Mouse (Mus musculus): ENCODE results near the gene Calcoco2. TPM values are rescaled to one million over a fixed set of nuclear protein-coding genes. Genes with fewer than 3 reads are reported as not detected.
"Not testable (repeated sequence)": the region's sequence is repeated elsewhere in the genome, so short reads cannot be mapped to it uniquely, and the experiment has no call there.

Gene Calcoco2
- polyA plus RNA-seq (2012; ENCODE audit: insufficient read depth, insufficient read length, missing spikeins), result not detected in 2 replicates

DNA sequence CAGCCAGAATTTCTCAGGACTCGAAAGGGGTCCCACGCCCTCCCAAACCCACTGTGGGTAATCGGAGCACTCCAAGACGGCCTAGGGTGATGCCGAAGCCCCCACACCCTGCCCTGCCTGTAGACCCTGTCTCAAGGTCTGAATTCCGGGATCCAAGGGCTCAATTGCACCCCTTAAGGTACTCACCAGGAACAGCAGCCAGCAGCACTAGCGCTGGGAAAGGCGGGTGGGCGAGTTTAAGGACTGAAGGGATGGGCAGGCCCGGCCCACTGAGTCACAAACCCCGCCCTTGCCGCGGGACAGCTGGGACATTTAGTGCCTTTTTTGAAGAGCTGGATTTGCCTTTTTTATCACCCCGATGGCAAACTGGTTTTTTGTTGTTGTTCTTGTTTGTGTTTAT is at the start of gene Calcoco2:
Calcoco2 (minus strand) TSS at position 214 of the 400 bp plus-strand sequence.
- no peak within 1 kb of the TSS for H3K4me3 ChIP-seq (ENCODE audit: insufficient read depth, low read length)
- TF ChIP-seq POLR2A (IDR thresholded peaks at IDR 0.05; ENCODE audit: borderline replicate concordance, low read depth, low read length), result no peak
- TF ChIP-seq CTCF (IDR thresholded peaks at IDR 0.05; ENCODE audit: low read depth, low read length), result no peak
- H3K27ac ChIP-seq (ENCODE audit: insufficient read depth, low read depth, low read length), result no peak within 1 kb of the TSS
- H3K4me1 ChIP-seq (ENCODE audit: control insufficient read depth, insufficient read depth, low read length), result no peaks in the 10 kb centered on the region

DNA sequence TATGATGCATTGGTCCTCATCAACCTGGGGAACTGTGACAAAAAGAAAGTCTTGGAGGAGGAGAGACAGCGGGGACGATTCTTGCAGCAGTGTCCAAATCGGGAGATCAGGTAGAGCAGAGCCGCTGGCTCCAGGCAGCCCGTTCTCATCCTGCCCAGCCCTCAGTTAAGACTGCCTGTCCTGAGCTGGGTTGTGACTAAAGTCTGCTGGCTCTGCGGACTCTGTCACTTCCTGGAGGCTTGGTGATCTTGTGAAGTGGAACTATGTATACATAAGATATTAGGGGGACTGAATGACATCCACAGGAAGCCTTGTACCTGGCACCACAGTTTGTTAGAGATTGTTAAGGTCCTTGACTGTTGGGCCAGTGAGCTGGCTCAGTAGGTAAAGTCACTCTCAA is 35.7 kb upstream of the Calcoco2 start:
- no peak for TF ChIP-seq POLR2A (IDR thresholded peaks at IDR 0.05; ENCODE audit: borderline replicate concordance, low read depth, low read length)
- TF ChIP-seq CTCF (IDR thresholded peaks at IDR 0.05; ENCODE audit: low read depth, low read length), result no peak
- no peak overlapping the region for H3K4me3 ChIP-seq (ENCODE audit: insufficient read depth, low read length)
- no peak overlapping the region for H3K27ac ChIP-seq (ENCODE audit: insufficient read depth, low read depth, low read length)
- H3K4me1 ChIP-seq (ENCODE audit: control insufficient read depth, insufficient read depth, low read length), result no peaks in the 10 kb centered on the region

DNA sequence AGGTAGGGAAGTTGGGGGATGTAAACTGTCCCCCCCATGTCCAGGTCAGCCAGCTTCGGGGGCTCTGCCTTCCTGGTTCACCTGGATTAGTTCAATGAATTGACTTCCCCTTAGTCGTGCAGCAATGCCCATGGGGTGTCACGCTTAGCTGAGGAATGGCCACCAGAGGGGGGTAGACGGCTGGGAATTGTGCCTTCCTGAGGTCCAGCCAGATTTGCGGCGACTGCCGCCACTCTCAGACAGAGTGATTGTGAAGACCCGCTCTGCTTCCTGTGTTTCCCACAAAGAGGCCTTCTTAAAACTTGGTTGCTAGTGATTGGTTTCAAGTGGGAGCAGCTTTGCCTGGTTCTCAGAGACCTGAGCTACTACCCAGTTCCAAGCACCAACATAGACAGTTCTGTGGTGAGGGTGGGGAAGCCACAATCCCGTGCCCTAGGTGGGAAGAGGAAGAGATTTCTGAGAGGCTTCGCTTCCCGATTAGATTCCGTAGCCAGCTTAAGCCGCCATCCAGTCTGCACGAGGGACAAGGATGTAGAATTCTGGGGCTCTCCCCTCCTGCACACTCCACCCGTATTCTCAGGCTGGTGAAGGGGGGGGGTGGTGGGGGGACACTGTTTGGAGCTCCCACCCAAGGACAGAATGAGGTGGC is 34.0 kb upstream of the Calcoco2 start:
- Histone ChIP-seq H3K4me1 (ENCODE audit: control insufficient read depth, insufficient read depth, low read length) (no peaks in the 10 kb centered on the region), H3K27ac (ENCODE audit: insufficient read depth, low read depth, low read length) (no peak overlapping the region), H3K4me3 (ENCODE audit: insufficient read depth, low read length) (no peak overlapping the region)
- no peak for TF ChIP-seq POLR2A (IDR thresholded peaks at IDR 0.05; ENCODE audit: borderline replicate concordance, low read depth, low read length)
- peak; percentile 36; the same call in 1 of the 2 replicates for TF ChIP-seq CTCF (IDR thresholded peaks at IDR 0.05; ENCODE audit: low read depth, low read length)

DNA sequence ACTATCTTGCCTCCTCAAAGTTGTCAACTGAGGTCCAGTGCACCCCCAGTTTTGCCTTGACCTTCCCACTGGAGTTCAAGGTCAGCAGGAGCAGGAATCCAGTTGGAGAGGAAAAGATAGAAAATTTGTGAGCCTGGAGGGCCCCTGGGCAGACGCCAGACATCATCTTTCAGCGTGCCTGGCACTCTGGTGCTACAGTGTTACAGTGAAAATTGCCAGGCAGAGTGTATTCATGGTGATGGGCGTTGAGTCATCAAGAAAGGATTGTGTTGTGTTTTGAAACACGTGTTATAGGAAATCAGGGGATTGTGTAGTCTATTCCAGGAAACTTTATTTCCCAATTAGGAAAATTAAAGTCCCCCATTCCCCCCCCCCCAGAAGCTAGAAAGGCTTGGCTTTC is 32.0 kb upstream of the Calcoco2 start:
- no peak overlapping the region for H3K4me3 ChIP-seq (ENCODE audit: insufficient read depth, low read length)
- TF ChIP-seq POLR2A (IDR thresholded peaks at IDR 0.05; ENCODE audit: borderline replicate concordance, low read depth, low read length), result no peak
- no peak for TF ChIP-seq CTCF (IDR thresholded peaks at IDR 0.05; ENCODE audit: low read depth, low read length)
- no peaks in the 10 kb centered on the region for H3K4me1 ChIP-seq (ENCODE audit: control insufficient read depth, insufficient read depth, low read length)
- H3K27ac ChIP-seq (ENCODE audit: insufficient read depth, low read depth, low read length), result no peak overlapping the region

DNA sequence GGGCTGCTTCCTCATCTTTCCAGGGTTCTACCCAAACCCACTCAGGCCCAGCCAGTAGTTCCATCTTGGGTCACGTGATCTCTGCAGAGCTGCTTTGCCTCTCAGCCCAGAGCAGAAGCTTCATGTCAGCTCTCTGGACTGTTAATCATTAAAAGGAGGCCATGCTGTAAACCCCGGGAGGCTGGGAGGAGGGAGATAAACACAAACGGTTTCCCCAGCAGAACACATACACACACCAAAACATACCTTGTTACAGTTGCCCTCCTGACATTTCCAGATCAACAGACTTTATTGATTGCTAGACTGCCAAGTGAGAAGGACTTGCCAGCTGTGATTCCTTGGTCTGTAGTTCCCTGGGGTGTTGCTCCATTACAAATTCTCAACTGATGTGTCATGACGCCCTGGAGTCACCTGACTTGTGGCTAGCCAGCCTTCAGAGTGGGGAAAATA is 29.0 kb upstream of the Calcoco2 start:
- TF ChIP-seq POLR2A (IDR thresholded peaks at IDR 0.05; ENCODE audit: borderline replicate concordance, low read depth, low read length) (no peak), CTCF (IDR thresholded peaks at IDR 0.05; ENCODE audit: low read depth, low read length) (no peak)
- Histone ChIP-seq H3K4me3 (ENCODE audit: insufficient read depth, low read length) (no peak overlapping the region), H3K27ac (ENCODE audit: insufficient read depth, low read depth, low read length) (no peak overlapping the region), H3K4me1 (ENCODE audit: control insufficient read depth, insufficient read depth, low read length) (no peaks in the 10 kb centered on the region)

DNA sequence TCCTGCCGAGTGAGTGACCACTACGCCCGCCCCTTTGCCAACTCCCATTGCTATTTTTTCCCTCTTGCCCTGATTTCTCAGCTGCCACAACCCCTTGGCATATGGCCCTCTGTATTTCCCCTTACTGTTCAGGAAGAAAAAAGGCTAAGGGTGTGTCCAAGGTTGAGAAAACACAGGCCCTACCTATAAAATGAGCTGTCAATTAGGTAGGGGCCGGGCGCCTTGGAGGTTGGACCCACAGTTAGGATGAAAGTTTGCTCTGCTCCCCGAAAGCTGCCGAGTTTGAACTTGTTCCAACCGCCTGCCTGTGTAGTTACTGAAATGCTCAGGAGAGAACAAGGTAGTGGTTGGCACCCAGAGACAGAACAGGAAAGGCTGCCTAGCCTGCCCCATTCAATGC is 24.1 kb upstream of the Calcoco2 start:
- Histone ChIP-seq H3K4me3 (ENCODE audit: insufficient read depth, low read length) (no peak overlapping the region), H3K27ac (ENCODE audit: insufficient read depth, low read depth, low read length) (no peak overlapping the region), H3K4me1 (ENCODE audit: control insufficient read depth, insufficient read depth, low read length) (no peaks in the 10 kb centered on the region)
- TF ChIP-seq POLR2A (IDR thresholded peaks at IDR 0.05; ENCODE audit: borderline replicate concordance, low read depth, low read length) (no peak), CTCF (IDR thresholded peaks at IDR 0.05; ENCODE audit: low read depth, low read length) (no peak)

DNA sequence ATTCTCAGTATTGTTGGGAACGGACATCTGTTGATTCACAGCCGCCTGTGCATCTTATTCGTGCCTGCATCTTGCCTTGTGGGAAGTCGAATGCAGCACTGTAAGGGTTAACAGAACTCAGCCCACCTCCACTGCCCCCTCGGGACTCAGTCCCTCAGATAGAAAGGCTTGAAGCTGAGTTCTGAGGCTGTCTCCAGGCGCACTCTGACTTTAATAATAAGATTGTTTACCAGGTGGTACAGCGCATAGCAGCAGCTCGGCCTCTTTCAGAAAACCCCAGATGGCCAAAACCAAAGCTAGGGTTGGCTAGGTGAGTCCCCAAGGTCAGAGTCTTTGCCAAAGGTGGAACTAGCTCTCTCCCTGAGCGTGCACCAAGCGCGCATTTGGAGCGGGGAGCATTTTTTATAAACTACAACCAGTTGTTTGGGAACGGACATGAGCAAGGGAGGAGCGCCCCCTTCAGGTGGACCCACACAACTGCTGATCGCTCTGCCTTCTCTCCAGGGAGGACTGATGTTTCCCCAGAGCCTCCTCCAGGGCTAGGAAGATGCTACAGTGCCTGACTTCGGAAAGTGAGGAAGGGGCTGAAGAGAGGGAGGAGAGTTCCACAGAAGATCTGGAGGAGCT is 21.6 kb upstream of the Calcoco2 start, which contains the start of gene Ttll6:
Ttll6 (plus strand) TSS at position 548 of the 627 bp plus-strand sequence.
- peak; percentile 94 for TF ChIP-seq CTCF (IDR thresholded peaks at IDR 0.05; ENCODE audit: low read depth, low read length)
- TF ChIP-seq POLR2A (IDR thresholded peaks at IDR 0.05; ENCODE audit: borderline replicate concordance, low read depth, low read length), result no peak
- no peaks in the 10 kb centered on the region for H3K4me1 ChIP-seq (ENCODE audit: control insufficient read depth, insufficient read depth, low read length)
- H3K4me3 ChIP-seq (ENCODE audit: insufficient read depth, low read length), result no peak within 1 kb of the TSS
- no peak within 1 kb of the TSS for H3K27ac ChIP-seq (ENCODE audit: insufficient read depth, low read depth, low read length)

DNA sequence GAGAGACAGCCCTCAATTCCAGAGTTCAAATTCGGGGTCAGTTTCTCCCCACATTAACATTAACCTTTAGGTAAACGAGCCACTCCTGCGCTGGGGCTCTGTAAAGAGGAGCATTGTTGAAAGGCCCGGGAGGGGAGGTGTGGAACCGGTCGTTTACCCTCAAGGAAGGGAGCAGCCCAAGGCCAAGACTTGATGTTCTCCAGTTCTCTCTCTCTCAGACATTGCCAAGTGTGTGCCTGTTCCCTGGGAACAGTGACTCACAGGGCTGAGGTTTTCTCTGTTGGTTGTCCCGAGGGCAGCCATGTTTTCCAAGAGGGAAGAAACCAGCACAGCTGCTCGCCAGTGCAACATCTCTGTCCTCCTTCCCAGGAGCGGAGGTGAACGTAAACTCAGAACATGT is 18.8 kb upstream of the Calcoco2 start:
- TF ChIP-seq CTCF (IDR thresholded peaks at IDR 0.05; ENCODE audit: low read depth, low read length) (no peak), POLR2A (IDR thresholded peaks at IDR 0.05; ENCODE audit: borderline replicate concordance, low read depth, low read length) (no peak)
- H3K4me3 ChIP-seq (ENCODE audit: insufficient read depth, low read length), result no peak overlapping the region

DNA sequence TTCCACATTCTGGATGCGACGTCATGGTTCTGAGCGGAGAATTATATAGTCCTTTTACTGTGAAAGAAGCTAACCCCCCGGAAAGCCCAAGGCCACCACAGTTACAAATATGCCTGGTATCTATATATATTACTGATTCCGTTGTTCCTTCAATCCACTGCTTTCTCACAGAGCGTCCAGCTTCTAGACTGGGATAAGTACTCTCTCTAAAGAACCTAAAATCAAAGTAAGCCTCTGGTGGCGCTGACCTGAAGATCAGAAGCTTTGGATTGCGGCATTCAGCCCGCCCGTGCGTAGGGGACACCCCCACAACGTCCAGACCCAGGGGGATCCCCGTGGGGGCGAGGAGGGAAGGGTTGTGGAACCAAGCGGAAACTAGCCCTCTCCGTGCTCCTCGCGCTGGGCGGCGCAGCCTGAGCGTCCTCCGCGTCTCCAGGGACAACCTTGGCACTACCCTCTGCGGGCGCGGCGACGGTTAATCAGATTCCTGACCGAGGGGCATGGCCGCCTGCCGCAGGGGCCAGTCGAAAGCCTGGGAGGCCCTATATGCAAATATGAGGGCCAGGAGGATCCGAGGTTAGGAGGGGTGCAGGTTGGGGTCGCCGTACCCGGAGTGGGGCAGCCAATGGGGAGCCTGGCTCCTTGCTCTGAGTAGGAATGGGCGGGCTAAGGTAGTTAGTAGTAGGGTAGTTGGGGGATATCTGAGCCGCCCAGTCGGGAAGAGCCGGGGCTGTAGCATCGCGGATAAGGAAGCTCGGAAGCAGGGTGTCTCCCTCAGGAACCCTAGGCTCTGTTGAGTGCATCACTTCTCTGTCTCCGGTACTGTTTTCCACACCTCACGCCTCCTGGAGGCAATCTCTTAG is 12.5 kb upstream of the Calcoco2 start:
- Histone ChIP-seq H3K27ac (ENCODE audit: insufficient read depth, low read depth, low read length) (no peak overlapping the region), H3K4me1 (ENCODE audit: control insufficient read depth, insufficient read depth, low read length) (no peaks in the 10 kb centered on the region), H3K4me3 (ENCODE audit: insufficient read depth, low read length) (peak overlapping the region; percentile 11; the same call in 1 of the 2 replicates)
- TF ChIP-seq CTCF (IDR thresholded peaks at IDR 0.05; ENCODE audit: low read depth, low read length) (no peak), POLR2A (IDR thresholded peaks at IDR 0.05; ENCODE audit: borderline replicate concordance, low read depth, low read length) (no peak)

More for the DNA sequence above, 18.8 kb upstream of the Calcoco2 start:
- no peak overlapping the region for H3K27ac ChIP-seq (ENCODE audit: insufficient read depth, low read depth, low read length)
- no peaks in the 10 kb centered on the region for H3K4me1 ChIP-seq (ENCODE audit: control insufficient read depth, insufficient read depth, low read length)

DNA sequence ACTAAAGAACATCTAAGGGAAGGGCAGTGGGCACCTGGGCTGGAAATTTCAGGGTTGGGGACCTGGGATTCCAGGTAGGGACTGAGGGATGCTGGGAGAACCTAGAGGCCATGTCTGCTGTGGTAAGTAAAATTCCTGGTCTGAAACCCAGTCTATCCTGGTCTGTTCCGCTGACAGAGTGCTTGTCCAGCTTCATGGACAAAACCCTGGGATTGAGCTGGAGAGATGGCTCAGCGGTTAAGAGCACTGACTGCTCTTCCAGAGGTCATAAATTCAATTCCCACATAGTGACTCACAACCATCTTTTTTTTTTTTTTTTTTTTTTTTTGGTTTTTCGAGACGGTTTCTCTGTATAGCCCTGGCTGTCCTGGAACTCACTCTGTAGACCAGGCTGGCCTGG is 11.0 kb upstream of the Calcoco2 start:
- H3K27ac ChIP-seq (ENCODE audit: insufficient read depth, low read depth, low read length); H3K4me3 ChIP-seq (ENCODE audit: insufficient read depth, low read length); H3K4me1 ChIP-seq (ENCODE audit: control insufficient read depth, insufficient read depth, low read length): not testable (repeated sequence)
